Mouse (Mus musculus) left cerebral cortex, adult 18-20 months (tissue): Measurements from ENCODE around the gene Nphs2. TPM values are rescaled to one million over a fixed set of nuclear protein-coding genes. Genes with fewer than 3 reads are reported as not detected.
"Not testable (repeated sequence)": the region's sequence is repeated elsewhere in the genome, so short reads cannot be mapped to it uniquely, and the experiment has no call there.

Experiments used
- DNase-seq, 2 experiments: peaks; one replicate each; pipeline ENCODE4 v3.0.0; 2021 to 2022; ENCODE audit warnings: low spot score in 2 of 2, mixed read lengths in 1 of 2
- long read RNA-seq, 2 experiments: library from polyadenylated mRNA; stranded (forward); transcript quantifications; one replicate each; pipeline ENCODE4 v2.0.0; 2021
- total RNA-seq, 2 experiments: library from RNA; stranded (reverse); gene quantifications; 2 replicates each; pipeline ENCODE4 v1.2.3; 2021

Gene Nphs2
- under 1 TPM; 0.68 to 1.00 TPM for total RNA-seq
- long read RNA-seq, experiment 1, partial matches to known transcripts, result 1 of 2 reads
- long read RNA-seq, experiment 1, other reads (novel, unspliced or antisense), result 0 of 2 reads
- long read RNA-seq, experiment 2, result 0 reads

- no peak for DNase-seq
Observed at GRCm38 (mm10) chr1:156310630-156311029, at the start of gene Nphs2. TSS of gene Nphs2 (plus strand) at chr1:156310727.

- peak; percentile 53 to 61 for DNase-seq
Observed at GRCm38 (mm10) chr1:156263352-156263751, 47.2 kb upstream of the Nphs2 start.

- no peak for DNase-seq
Observed at GRCm38 (mm10) chr1:156263946-156264345, 46.6 kb upstream of the Nphs2 start.

- DNase-seq, result not testable (repeated sequence)
Observed at GRCm38 (mm10) chr1:156268546-156268945, 42.0 kb upstream of the Nphs2 start.

- no peak for DNase-seq
Observed at GRCm38 (mm10) chr1:156270471-156270870, 40.1 kb upstream of the Nphs2 start.

GRCm38 (mm10) chr1:156271654-156272053, 38.9 kb upstream of the Nphs2 start:
- no peak for DNase-seq

- DNase-seq, result no peak
Observed at GRCm38 (mm10) chr1:156273647-156274046, 36.9 kb upstream of the Nphs2 start.

- no peak for DNase-seq
Observed at GRCm38 (mm10) chr1:156280131-156280530, 30.4 kb upstream of the Nphs2 start.

- DNase-seq, result no peak
Observed at GRCm38 (mm10) chr1:156284207-156284606, 26.3 kb upstream of the Nphs2 start.

GRCm38 (mm10) chr1:156284851-156285540, 25.5 kb upstream of the Nphs2 start:
- DNase-seq, result peak; percentile 40

GRCm38 (mm10) chr1:156285541-156285896, 25.0 kb upstream of the Nphs2 start:
- DNase-seq, result no peak

- DNase-seq, result no peak
Observed at GRCm38 (mm10) chr1:156288556-156289221, 21.8 kb upstream of the Nphs2 start.

GRCm38 (mm10) chr1:156289222-156289587, 21.3 kb upstream of the Nphs2 start:
- not testable (repeated sequence) for DNase-seq

- DNase-seq, result no peak
Observed at GRCm38 (mm10) chr1:156290016-156290415, 20.5 kb upstream of the Nphs2 start.

- DNase-seq, result peak; percentile 43 to 66
Observed at GRCm38 (mm10) chr1:156302911-156303749, 7.4 kb upstream of the Nphs2 start, which contains the start of gene Tdrd5. TSS of gene Tdrd5 (minus strand) at chr1:156303664.

- DNase-seq, result no peak
Observed at GRCm38 (mm10) chr1:156308595-156308994, 1.9 kb upstream of the Nphs2 start.

GRCm38 (mm10) chr1:156323126-156323525, 12.6 kb downstream of the Nphs2 start:
- no peak for DNase-seq

- DNase-seq, result no peak
Observed at GRCm38 (mm10) chr1:156340847-156341246, 30.3 kb downstream of the Nphs2 start.

- no peak for DNase-seq
Observed at GRCm38 (mm10) chr1:156344433-156344832, 33.9 kb downstream of the Nphs2 start.

- no peak for DNase-seq
Observed at GRCm38 (mm10) chr1:156345633-156346032, 35.1 kb downstream of the Nphs2 start.

GRCm38 (mm10) chr1:156349031-156349430, 38.5 kb downstream of the Nphs2 start:
- no peak for DNase-seq

- no peak for DNase-seq
Observed at GRCm38 (mm10) chr1:156350441-156350840, 39.9 kb downstream of the Nphs2 start.
